Mouse (Mus musculus) granulocyte monocyte progenitor cell, adult 5-6 weeks (primary cell): Measurements from ENCODE around the gene Fam155a. TPM values are rescaled to one million over a fixed set of nuclear protein-coding genes. Genes with fewer than 3 reads are reported as not detected.
A peak's percentile ranks its signal among the peaks of the same experiment; 100 is the strongest.
"Not testable (repeated sequence)": the region's sequence is repeated elsewhere in the genome, so short reads cannot be mapped to it uniquely, and the experiment has no call there.

Experiments used
- ATAC-seq: replicated peaks from 2 replicates; pipeline ENCODE4 v1.8.0; 2016; ENCODE audit warnings: mild to moderate bottlenecking, moderate TSS enrichment, inconsistent platforms; ENCODE audit not compliant: poor library complexity, severe bottlenecking
- total RNA-seq, 2 experiments: library from RNA; stranded (forward) in 1 of 2; stranded (reverse) in 1 of 2; fragments of 200-712, 200-1000 nt in 1 of 2; fragments of >200 nt in 1 of 2; fragmentation: Nextera tagmentation in 1 of 2; gene quantifications; 2 replicates each; pipeline ENCODE4 v1.2.3; 2014 to 2017

Gene Fam155a
- total RNA-seq, 2 experiments from 2014 or later, result not detected

DNA sequence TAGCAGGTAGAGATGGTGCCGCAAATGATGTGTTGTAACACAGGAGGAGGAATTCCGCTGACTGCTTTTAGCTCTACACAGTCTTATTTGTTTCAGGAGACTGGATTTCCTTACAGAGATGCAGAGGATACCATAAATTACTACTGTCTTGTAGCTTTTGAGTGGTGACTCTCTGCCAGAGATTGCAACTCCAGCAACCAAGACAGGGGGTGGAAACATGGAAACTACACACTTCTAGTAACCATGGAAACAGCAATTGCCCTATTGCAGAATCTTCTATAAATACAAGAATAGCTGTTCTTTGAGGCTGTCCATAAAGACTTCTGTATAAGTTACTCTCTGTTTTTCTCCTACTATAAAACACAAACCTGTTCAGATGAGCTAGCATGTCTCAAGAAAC is 76.2 kb downstream of the Fam155a start:
- no peak for ATAC-seq

DNA sequence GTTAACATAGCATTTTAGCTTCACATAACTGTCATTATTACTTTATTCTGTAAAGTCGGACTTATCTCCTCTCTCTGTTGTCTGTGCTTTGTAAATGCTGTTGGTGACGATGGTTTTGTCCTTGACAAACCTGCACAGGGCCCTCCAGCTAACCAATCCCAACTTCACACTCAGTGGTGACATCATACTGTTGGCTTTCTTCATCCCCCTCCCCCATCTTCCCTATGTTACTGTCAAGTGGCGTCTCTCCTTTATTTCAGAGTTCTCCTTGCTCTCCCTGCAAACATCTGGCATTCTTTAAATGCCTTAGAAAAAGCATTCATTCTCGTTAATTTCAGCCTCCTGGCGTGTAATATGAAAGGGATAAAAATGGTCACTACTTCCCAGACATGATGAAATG is 78.6 kb downstream of the Fam155a start:
- no peak for ATAC-seq

DNA sequence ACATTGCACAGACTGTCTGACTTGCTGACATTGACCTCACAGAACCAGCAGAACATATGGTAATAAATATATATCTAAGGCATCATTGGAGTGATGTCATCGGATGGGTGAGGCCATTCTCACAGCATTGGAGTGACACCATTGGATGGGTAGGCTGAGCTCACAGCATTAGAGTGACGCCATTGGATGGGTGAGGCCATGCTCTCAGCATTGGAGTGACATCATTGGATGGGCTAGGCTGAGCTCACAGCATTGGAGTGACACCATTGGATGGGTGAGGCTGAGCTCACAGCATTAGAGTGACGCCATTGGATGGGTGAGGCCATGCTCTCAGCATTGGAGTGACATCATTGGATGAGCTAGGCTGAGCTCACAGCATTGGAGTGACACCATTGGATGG is 110.9 kb downstream of the Fam155a start:
- ATAC-seq, result not testable (repeated sequence)

DNA sequence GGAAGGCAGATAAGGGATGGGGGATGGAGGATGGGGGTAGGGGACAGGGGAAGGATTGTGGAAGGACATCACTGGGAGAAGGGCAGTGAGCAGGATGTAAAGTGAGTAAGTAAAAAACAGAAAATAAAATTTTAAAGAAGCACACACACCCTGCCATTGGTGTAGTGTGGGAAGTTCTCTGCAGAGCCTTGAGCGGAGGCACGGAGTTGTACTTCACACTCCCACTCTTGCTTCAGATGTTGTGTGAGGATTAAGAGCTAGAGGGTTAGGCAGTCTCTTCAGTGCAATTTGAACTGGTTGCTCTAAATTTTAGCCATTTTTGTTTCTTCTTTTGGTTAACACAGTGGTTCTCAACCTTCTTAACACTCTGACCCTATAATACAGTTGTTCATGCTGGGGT is 114.1 kb downstream of the Fam155a start:
- no peak for ATAC-seq

DNA sequence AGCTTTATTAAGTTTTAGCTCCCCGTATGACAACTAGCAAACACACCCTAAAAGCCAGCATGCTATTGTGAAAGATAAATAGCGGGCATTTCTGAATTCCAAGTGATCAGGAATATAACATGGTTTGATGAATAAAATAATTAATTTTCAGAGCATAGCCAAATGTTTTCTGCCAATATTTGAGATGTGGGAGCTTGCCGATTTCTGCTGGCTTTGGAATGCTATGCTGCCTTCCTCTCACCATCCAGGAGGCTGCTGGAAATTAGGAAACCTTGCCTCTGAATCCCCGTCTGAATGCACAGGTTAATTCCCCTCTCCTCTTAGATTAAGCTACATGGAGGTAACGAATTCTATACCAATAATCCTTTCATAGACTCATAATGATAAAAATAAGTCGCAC is 116.1 kb downstream of the Fam155a start:
- ATAC-seq, result no peak

DNA sequence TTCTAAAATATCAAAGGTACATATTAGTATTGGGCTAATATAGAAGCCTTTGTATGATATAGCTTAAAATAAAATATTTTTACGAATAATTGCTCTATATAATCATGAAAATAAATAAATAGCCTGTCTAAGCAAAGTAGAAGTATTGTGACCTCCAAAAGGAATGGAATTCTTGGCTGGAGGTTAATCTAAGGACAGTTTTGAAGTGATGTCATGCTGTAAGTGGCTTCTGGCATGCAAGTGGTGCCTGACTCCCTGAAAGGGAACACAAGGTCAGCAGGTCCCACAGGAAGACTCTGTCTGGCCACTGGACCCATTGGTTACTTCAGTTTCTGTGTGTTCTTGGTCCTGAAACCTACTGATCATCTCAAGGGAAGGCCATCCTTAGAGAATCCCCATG is 117.3 kb downstream of the Fam155a start:
- no peak for ATAC-seq

DNA sequence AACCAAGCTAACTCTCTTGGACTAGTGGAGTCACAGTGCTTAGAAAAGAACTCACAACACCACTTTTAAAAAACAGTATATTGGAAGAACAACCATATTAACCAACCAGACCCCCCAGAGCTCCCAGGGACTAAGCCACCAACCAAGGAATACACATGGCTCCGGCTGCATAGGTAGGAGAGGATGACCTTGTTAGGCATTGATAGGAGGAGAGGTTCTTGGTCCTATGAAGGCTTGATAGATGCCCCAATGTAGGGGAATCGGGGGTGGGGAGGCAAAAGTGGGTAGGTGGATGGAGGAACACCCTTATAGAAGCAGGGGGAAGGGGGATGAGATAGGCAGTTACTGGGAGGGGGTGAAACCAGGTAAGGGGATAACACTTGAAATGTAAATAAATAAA is 132.8 kb downstream of the Fam155a start:
- no peak for ATAC-seq

DNA sequence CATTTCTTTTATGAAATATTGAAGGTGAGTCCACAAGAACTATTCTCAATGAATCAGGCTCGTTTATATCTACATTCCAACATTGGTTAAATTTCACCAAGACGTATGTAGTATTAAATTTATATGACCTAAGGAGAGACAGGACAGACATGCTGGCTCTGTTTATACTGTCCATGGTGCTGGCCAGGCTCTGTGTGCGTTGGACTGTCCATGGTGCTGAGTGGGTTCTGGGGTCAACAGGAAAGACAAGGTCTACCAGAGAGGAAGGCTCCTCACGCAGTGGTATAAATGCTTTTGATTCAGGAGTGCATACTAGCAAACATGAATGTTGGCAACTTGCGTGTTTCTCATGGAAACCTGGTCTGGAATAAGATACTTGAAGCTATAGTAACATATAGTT is 135.7 kb downstream of the Fam155a start:
- no peak for ATAC-seq

DNA sequence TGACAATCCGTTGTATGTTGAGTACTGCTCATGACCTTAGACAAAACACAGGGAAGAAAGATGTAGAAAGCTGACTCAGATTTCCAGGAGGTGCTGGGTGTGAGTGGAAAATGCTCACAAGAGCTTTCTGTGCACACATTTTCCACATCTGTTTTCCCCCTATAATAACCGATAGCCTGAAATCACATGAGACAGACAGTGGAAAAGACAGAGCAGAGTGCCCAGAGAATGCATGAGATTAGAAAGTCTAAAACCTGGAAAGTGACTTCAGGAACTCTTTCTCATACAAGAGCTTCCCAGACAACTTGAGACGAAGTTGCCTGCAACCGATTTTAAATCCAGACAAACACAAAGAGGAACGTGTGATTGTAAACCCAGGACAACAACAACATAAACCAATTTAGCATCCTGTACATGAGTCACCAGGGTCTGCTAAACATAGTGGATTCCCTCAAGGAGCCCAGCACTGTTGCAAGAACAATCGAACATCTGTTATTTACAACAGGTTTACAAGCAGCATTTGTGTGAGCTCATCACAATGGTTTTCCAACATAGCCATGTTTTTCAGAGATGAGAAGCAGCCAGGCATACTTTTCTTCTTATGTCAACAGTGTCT is 163.8 kb downstream of the Fam155a start:
- no peak for ATAC-seq

DNA sequence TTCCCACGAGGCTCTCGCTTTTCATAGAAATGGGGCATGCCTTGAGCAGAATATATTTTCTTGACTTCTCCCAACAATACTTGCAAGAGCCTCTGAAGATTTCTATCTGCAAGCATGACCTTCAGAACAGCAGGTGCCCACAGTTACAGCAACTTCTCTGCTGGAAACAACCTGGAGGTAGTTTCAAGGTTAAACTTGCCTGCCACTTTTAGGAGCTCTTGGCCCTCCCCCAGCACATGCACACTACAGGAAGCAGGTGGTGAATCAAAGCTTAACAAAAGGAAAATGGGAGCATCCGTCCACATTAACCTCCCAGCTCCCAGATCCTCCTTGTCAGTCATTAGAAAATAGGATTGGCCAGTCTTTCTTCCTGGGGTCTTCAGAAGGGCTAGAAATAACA is 175.0 kb downstream of the Fam155a start:
- ATAC-seq, result no peak

DNA sequence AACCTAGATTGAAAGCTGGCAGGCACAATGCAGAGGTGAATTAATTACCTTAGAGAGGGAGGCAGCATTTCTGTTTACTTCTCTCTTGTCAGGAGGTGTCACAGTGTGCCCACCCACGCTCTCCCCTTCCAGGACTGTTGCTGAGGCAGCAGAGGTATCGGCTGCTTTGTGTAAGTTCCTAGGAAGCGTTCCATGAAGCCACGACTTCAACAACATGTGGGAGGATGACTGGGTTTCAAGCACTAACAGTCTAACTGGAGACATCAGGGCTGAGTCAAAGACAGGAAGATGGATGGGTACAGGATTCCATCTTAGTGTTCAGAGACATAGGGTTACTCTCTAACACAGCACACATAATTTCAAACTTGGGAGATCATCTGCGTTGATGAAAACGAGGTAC is 189.1 kb downstream of the Fam155a start:
- ATAC-seq, result no peak

DNA sequence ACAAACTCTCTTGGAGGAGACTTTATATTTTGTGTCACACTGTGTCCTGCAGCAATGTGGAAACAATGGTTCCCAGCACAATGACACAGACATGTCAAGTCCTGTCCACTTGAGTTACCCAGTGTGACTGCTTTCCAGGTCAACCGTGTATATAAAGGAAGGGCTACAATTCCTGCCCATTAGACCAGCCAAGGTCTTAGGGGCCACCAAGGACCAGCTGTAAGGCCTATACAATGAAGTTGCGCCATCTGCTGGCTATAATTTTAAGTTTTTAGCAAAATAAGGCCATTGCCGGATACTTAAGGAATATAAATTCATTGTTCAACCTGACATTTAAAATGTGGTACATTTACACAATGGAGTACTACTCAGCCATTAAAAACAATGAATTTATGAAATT is 190.8 kb downstream of the Fam155a start:
- ATAC-seq, result no peak; the same call in 1 of the 2 replicates

DNA sequence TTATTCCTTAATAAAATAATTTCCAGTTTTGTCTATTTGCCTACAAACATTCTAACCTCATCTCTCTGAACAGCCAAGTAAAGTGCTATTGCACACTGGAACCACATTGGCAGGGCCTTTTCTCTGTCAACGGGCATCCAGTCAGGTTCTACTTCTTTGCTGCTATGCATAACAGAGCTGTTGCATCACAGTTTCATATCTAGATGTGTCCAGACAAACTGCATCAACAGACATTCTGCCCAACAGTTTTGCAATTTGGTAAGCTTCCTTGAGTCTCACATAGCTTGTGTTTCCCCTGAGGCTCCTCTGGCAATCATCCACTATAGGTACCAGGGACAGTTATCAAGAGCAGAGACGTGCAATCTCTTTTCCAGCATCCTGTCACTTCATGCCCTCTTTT is 199.0 kb downstream of the Fam155a start:
- peak; percentile 77 for ATAC-seq

DNA sequence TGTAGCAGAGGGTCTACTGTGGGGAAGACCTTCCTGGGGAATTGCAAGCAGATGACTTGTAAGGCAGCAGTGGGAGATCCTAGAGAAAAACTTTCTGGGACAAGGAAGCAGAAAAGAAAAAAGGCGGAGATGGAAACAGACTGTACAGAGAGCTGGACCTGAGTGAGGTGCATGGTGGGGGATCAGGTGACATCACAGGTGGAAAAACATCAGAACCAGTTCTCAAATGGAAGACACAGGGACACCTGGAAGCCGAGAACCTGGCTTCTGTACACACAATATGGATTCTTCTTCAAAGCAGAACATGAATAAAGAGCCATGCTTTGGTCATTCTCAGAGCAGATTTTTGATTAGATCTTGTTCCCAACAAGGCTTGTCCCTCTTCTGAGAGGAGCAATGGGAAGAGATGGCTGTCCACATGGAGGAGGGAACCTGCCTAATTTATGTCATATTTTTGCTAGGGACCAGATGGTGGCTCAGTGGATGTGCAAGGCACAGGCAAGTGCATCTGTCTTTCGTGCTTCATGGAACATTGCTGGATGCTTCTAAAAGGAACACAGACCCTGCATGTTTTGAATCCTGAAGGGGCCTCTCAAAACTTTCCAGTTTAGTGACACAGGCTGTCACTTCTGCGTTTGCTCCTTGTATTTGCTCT is 201.3 kb downstream of the Fam155a start:
- no peak for ATAC-seq

DNA sequence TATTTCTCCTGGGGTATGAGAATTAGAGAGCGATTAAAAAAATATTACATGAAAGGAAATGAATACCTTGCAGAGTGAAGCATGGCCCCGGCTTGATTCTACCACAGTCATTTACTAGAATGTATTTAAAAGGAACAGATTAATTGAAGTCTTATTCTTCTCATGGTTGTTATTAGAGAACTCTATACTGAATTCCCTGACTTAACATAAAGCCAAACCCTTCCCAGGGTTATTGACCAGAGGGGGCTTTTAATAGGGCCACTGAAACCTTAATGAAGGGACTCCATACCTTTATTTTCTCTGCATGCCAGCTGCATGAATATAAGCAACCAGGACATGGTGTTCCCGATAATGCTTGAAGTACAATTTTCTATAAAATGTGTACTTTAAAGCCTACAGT is 221.8 kb downstream of the Fam155a start:
- no peak for ATAC-seq

DNA sequence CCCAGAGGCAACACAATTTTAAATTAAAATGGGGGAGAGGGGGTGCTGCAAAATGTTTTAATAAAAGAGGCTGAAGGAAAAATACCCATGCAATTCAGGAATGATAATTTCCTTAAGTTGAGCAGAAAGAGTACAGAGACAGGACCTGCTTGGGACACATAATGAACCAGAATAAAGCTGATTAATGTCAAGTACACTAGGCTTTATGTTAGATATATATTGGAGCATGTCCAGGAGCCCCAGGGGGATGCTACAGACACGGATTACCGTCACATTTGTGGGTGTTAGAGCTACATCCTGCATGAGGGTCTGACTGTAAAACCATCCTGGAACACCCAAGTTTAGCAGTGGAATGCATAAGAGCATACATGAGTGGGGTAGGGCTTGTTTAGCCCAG is 223.4 kb downstream of the Fam155a start:
- no peak for ATAC-seq

DNA sequence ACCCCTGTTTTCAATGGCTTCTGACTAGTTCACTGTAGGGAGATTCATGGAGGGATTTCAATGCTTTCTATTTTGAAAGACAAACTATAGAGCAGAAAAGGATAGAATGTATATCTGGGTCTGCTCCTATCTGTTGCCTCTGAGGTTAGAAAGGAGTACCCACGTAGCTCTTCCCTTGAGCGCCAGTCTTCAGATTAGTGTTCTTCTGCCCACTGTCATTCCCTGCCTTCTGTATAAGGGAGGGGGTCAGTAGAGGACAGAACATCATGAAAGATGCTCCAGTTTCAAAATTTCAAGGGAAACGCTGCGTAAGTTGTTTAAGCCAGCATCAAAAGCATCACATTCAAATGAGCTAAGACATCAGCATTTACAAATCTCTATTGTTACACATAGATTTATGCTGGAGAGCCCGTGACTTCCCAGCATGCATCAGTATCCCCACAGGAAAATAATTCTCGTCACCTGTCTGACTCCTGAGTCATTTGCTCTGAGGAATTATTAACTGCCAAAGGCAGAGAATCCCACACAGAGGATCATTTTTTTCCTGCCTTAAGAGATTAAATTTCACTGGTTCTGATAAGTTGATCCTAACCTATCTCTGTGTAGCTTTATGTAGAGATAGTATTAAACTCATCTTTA is 223.9 kb downstream of the Fam155a start:
- ATAC-seq, result no peak

DNA sequence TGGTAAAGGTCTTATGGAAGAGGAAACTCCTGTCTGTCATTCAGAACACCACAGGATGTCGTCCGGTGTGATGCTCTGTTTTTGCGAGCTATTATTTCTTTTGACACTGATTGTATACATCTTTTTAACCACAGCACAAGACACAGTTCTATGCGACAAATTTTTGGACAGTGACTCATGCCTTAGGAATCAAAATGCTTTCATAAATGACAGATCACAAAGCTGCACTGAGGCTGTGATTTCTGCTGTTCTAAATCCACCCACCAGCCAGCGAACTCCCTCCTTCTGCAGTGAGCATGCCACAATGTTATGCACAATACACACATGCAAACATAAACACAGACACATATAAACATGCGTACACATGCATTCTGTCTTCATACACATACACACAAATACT is 224.5 kb downstream of the Fam155a start:
- no peak for ATAC-seq

DNA sequence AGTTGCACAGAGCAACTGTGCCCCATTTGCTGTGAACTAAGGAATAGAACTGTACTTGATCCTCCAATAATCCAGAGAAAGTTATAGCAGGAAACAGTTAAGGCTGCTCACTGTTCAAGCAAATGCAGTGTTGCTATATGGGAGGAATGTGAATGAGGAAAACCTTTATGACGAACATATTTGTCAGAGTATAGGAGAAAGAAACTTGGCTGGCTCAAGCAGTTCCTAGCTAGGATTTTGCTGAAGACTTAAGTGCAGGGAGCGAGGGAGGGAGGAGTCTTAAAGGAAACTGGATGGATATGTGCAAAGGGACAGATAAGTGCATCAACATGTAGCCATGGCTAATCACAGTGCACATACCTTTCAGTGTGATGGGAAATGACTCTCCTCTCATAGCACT is 225.3 kb downstream of the Fam155a start:
- no peak for ATAC-seq

DNA sequence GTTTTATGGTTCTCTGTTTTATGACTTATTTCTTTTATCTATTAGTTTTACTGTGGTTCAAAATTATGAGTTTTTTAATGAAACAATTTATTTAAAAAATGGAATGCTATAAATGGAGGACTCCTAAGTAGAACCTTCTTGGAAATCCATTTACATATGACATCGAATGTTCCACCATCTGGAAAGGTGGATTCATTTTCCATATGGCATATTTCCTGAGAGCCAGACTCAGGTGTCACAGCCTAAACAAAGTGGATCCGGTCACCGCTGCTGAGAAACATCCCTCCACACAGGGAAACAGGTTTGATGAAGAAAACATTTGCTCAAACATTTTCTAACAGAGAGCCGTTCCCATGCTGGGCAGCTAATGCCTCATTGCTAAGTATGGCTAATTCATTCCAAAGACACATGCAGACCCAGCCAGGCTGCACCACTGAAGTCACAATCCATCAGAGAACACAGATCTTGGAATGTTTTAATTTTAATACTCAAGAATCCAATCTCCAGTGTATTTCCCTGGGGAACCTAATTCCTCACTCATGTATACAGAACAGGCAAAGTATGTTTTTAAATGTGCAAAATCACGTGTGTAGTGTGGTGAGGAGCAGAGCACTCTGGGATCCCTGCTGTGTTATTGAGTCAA is 235.1 kb downstream of the Fam155a start:
- ATAC-seq, result no peak

DNA sequence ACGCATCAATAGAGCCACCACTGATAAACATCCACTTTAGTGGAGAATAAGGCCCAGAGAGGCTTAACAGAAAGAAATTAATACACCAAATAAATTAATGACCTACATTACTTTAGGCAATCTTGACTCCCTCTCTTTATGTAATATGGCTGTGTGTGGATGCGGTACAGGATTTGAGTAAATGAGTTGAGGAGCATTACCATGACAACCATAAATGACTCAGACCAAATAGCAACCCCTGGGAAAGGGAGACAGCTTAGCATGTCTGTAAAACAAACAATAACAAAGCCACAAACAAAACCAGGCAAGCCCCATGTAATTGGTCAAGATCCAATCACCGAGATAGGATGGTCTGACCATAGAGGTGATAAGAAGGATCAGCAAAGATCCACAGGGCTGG is 244.4 kb downstream of the Fam155a start:
- ATAC-seq, result no peak

DNA sequence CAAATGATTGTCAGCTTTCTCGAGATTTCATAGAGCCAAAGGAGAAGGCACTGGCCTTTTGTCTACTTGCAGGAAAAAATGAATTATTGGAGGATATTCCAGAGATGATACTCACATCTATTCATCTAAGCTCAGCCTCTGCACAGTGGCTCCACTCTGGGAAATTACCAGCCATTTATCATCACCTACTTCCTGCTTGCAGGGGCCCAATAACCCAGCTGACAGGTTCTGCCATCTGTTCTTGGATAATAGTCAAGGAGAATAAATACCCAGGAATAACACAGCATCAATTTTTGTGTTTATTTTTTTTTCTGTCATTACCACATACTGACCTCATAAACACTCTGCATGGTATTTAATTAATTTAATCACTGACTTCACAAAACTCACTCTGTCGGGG is 249.4 kb downstream of the Fam155a start:
- no peak for ATAC-seq
